Mouse (Mus musculus) kidney, adult 11 months (tissue): Measurements from ENCODE around the gene 1500011B03Rik.

ENCODE experiments used
- DNase-seq: peaks from one replicate; pipeline ENCODE4 v3.0.0; 2022

Gene 1500011B03Rik

GRCm38 (mm10) chr5:114808385-114808784 is 14.9 kb downstream of the 1500011B03Rik start:
- DNase-seq = no peak

GRCm38 (mm10) chr5:114807893-114808292 is 15.4 kb downstream of the 1500011B03Rik start:
- DNase-seq = no peak

- no peak for DNase-seq
Measured at GRCm38 (mm10) chr5:114807468-114807867, 15.8 kb downstream of the 1500011B03Rik start.

GRCm38 (mm10) chr5:114807063-114807462 is 16.2 kb downstream of the 1500011B03Rik start:
- DNase-seq = no peak

- no peak for DNase-seq
Measured at GRCm38 (mm10) chr5:114806636-114807035, 16.6 kb downstream of the 1500011B03Rik start.

- no peak for DNase-seq
Measured at GRCm38 (mm10) chr5:114805436-114806350, 17.6 kb downstream of the 1500011B03Rik start.

- DNase-seq = no peak
Measured at GRCm38 (mm10) chr5:114804958-114805357, 18.3 kb downstream of the 1500011B03Rik start.

- no peak for DNase-seq
Measured at GRCm38 (mm10) chr5:114804335-114804734, 18.9 kb downstream of the 1500011B03Rik start.

- DNase-seq = no peak
Measured at GRCm38 (mm10) chr5:114803231-114803630, 20.0 kb downstream of the 1500011B03Rik start.

GRCm38 (mm10) chr5:114801841-114802240 is 21.4 kb downstream of the 1500011B03Rik start:
- no peak for DNase-seq

- no peak for DNase-seq
Measured at GRCm38 (mm10) chr5:114801049-114801448, 22.2 kb downstream of the 1500011B03Rik start.

GRCm38 (mm10) chr5:114799848-114800247 is 23.4 kb downstream of the 1500011B03Rik start:
- DNase-seq = no peak

- DNase-seq = no peak
Measured at GRCm38 (mm10) chr5:114797253-114797652, 26.0 kb downstream of the 1500011B03Rik start.

- DNase-seq = no peak
Measured at GRCm38 (mm10) chr5:114796299-114797012, 26.8 kb downstream of the 1500011B03Rik start.

GRCm38 (mm10) chr5:114795653-114796052 is 27.6 kb downstream of the 1500011B03Rik start:
- no peak for DNase-seq

GRCm38 (mm10) chr5:114795231-114795630 is 28.0 kb downstream of the 1500011B03Rik start:
- no peak for DNase-seq

- no peak for DNase-seq
Measured at GRCm38 (mm10) chr5:114794609-114795008, 28.7 kb downstream of the 1500011B03Rik start.

GRCm38 (mm10) chr5:114793317-114793716 is 30.0 kb downstream of the 1500011B03Rik start:
- DNase-seq = no peak

GRCm38 (mm10) chr5:114785196-114785595 is 38.1 kb downstream of the 1500011B03Rik start:
- no peak for DNase-seq

- no peak for DNase-seq
Measured at GRCm38 (mm10) chr5:114784622-114785165, 38.6 kb downstream of the 1500011B03Rik start.

GRCm38 (mm10) chr5:114783405-114784163 is 39.7 kb downstream of the 1500011B03Rik start:
- DNase-seq = no peak

- no peak for DNase-seq
Measured at GRCm38 (mm10) chr5:114782991-114783390, 40.3 kb downstream of the 1500011B03Rik start.

- DNase-seq = no peak
Measured at GRCm38 (mm10) chr5:114780912-114781311, 42.4 kb downstream of the 1500011B03Rik start.
